Mouse (Mus musculus) spleen, postnatal 36 days (tissue): ENCODE results near the gene Akt1.
A peak's percentile ranks its signal among the peaks of the same experiment; 100 is the strongest.

ENCODE experiments used
- DNase-seq, 2 experiments: peaks; one replicate each; pipeline ENCODE4 v3.0.0; 2022; ENCODE audit warnings: low spot score in 2 of 2, mixed read lengths in 1 of 2

The Akt1 gene

DNA sequence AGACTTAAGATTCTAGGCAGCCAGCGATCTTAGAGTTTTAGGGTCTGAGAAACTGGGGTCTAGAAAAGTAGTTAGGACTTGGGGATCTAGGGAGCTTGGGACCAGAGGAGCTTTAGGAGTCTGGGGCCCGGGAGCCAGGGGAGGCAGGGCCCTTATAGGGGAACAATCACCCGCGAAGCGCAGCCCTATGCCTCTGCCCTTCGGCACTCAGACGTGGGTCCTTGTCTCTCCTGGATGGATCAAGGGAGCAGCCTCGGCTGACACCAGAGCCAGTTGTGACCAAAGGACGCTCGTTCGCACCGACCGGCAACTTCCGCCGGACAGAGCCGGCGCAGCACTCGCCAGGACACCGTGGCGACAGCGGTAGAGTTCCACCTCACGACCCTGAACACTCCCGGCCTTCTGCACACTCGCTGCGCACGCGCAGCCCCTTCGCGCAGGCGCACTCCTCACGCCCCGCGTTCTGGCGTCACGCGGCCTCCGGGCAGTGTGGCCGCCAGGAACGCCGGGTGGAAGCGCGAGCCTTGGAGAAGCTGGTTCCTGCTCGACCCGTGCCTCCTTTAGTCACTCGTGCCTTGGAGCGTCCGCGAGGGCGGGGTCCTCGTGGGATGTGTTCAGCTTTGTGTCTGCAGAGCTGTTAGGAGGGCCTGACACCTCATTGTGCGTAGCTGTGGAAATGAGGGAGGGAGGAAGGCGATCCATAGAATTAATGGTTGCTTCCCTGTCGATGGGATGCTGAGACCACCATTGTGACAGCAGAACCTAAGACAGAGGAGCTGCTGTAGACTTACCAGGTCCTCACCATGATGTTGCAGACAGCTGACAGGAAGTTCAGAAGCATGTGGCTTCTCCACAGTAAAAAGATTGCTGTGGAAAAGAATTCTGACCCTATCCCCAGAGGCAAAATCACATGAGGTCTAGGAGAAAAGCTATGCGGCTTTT is 18.8 kb upstream of the Akt1 start:
- peak; percentile 89 to 93 for DNase-seq

DNA sequence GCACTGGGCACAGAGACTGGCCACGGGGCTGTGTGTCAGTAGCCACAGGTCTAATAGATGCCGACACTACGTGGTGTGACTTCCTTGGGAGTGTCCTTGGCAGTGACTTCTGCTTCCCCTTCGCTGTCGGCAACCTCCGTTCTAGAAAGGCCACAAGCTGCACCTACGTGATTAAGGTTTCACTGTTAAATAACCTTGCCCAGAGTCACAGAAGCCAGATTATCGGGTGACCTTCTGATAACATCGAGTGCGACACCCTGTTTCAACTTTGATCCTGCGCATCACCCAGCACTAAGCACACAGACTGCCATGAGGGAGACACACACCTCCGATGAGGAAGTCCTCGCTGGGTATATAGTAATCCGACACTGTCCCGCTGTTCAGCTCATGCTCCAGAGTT is 13.8 kb upstream of the Akt1 start:
- DNase-seq = peak; percentile 32 to 42

DNA sequence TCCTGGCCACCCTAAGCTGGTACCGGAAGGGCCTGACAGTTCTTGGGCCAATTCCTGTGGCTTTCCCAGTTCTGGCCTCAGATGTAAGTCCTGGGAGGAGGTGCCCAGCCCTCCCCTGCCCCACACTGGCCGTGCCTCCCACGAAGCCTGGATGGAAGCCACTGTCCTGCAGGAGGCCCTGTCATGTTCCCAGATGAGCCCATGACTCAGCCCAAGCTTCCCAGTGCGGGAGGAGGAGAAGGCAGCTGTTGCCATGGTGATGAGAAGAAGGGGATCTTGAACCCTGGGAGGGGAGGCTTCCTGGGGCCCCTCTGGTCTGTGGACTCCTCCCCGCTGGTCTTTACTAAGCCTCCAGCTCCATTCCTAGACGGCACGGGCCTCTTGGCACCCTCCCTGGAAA is 8.7 kb upstream of the Akt1 start:
- no peak for DNase-seq

DNA sequence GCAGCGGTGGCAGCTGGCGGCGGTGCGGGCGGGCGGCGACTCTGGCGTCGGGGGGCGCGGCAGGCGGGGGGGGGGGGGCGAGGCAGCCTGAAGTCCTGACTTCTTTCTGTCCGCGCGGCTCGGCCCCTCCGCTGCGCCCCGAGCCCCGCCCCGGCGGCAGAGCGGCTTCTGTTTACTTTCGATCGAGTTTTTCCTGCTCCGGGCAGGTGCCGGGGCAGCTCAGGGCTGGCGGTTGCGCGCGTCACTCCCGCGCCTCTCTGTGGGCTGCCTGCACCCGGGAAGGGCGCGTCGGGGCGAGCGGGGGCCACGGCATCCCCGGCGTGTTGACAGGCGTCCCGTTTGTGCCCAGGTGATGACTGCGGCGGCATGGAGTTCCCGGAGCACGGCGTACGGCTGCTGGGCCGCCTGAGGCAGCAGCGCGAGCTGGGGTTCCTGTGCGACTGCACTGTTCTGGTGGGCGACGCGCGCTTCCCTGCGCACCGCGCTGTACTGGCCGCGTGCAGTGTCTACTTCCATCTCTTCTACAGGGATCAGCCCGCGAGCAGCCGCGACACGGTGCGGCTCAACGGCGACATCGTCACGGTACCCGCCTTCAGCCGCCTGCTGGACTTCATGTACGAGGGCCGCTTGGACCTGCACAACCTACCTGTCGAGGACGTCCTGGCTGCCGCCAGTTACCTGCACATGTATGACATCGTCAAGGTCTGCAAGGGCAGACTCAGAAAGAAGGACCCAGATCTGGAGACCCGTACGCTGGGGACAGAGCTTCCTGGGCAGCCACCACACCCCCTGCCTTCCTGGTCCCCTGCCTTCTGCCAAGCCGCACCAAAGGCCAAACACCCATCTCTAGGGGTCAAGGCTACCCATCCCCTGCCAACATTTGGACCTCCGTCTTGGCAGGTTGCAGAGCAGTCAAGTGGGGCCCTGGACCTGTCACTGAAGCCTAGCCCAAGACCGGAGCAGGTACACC is 4.6 kb upstream of the Akt1 start:
- peak; percentile 30 to 31 for DNase-seq

DNA sequence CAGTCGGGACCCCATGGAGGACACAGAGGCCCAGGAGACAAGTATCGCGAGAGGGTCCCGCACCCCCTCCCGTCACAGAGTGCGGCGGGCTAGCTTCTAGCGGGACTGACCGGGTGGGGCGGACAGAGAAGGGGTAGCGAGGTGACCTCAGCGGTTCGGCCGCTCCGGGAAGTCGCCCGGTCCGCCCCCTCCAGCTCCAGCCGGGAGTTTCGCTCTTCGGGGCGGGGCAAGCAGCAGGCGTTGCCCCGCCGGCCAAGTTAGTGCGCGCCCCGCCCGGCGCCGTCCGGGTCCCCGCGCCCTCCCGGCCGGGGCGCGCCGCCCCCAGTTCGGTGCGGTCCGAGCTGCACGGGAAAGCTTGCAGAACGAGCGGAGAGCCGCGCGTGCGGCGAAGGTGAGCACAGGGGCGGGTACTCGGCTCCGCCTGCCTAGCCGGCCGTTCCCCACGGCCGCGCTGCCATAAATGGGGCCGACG is 3.9 kb upstream of the Akt1 start, which contains the start of gene Zbtb42:
Gene Zbtb42 (plus strand): TSS at position 274 of the 472 bp plus-strand sequence.
- peak; percentile 24 to 25 for DNase-seq

DNA sequence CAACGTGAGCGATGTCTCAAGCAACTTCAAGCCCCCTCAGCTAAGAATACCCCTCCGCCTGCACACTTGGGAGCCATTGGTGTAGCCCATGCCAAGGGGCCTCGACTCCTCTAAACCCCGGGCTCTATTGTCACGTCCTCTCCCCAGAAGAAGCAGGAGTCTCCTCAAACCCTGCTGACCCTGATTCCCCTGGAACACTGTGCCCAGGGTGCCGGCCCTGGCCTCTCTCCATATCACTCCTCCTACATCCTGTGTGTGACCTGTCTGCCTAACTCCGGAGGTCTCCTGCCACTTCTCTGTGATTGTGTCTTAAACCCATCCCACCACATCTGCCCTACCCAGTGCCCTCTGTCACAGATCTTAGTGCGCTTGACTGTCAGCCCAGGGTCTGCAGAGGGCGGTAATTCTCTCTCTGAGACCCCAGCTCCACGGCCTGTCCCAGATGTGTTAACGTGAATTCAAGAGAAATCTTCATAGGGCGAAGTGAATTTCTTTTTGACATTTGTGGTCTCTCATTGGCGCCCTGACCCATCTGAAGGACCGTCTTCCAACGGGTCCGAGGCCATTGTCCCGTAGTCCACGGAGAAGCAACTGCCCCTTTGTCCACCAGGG is 3.4 kb upstream of the Akt1 start:
- DNase-seq = no peak

DNA sequence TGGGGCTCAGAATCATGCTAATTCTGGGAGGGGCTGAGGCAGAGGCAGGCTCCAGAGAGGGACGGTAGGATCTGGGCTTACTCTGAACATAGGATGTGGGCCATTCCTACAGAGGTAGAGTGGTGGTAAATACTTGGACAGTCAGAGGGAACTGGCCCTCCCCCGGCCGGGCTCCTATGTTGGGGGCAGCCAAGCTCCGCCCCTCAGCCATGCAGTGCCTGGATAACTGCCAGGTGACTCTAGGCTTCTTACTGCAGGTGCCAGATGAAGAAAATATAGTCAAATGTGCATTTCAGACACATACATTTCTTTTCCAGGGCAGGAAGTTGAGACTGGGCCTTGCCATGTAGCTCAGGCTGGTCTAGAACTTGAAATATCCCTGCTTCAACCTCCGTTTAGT is 2.4 kb upstream of the Akt1 start:
- DNase-seq = no peak

DNA sequence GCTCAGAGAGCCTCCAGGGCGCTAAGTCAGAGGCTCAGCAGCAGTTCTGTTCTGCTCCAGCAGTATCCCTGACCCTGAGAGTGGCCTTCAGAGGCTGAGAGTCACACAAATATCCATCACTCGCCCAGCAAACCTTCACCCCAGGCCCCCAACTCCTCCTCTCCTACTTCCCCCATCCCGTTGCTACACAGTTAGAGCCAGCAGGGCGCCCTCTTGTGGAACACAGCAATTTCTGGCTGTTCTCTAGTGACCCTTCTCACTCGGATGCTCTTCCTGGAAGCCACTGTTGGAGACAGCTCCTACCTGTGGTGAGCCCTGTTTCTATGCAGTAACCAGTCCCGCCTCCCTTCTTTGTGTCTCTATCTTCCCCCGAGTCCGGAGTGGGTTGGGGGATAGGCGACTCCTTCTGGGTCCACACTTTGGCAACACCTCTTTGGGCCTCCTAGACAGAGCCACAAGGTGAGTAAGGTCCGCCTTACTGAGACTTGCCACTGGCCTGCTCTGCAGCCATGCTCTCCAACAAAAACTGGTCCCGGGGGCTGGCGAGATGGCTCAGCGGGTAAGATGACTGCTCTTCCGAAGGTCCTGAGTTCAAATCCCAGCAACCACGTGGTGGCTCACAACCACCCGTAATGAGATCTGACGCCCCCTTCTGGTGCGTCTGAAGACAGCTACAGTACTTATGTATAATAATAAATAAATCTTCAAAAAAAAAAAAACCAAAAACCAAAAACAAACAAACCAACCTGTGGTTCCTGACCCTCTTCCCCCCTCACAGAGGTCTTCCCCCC is 756 bp upstream of the Akt1 start:
- DNase-seq = peak; percentile 75 to 84

DNA sequence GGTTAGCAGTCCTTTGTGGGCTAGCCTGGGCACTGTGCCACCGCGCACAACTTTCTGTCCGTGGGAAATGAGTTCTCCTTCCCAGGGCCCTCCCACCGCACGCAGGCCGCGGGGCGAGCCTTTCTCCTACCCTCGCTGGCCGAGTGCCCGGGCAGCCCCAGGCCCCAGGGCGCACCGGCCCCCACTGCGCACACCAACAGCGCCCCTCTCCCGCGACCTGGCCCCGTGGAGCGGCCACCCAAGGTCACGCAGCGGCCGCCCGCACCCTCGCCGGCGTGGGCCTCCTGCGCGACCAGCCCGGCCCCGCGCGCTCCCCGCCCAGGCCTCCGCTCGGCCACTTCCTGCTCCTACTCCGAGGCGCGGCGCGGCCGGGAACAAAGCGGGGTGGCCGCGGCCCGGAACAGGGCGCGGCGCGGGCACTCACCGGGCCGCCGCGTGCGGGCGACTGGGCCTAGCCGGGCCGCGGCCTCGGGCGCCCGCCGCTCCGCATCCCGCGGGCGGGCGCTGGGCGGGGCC is 1.1 kb downstream of the Akt1 start:
- DNase-seq = peak; percentile 22 to 29

DNA sequence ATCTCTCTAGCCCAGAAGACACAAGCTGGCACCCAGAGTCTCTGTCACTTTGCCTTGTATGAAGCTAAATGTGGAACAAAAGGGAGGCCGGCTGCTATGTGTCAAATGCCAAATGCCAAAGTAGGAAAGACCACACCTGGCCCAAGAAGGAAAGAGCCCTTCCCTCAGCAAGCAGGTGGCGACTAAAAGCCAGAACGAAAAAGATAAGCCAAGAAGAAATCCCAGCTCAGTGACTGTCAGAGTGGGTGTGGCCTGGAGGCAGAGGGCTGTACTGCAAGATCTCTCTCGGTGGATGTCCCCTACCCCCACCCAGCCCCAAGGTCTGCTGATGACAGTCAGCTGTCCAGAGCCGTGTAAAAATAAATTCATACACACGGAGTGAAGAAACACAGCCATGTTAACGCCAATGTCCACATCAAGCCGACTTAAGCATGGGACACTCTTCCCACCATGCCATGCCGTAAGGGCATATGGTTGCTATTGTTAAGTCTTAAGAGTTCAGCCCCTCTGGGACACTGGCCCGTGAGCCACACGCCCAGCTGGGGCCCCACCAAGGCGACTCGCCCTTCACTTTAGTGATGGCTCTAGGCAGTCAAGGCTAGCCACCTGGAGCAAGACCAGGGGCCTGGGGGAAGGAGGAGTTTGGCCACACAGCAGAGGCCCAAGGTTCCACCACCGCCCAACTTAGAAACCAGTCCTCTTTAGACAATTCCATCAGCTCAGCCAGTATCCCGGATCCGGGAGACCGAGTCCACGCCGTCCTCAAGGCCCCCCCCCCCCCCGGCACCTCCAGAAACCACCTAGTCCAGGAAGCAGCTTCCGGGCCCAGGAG is 1.7 kb downstream of the Akt1 start:
- DNase-seq = peak; percentile 17 to 36

DNA sequence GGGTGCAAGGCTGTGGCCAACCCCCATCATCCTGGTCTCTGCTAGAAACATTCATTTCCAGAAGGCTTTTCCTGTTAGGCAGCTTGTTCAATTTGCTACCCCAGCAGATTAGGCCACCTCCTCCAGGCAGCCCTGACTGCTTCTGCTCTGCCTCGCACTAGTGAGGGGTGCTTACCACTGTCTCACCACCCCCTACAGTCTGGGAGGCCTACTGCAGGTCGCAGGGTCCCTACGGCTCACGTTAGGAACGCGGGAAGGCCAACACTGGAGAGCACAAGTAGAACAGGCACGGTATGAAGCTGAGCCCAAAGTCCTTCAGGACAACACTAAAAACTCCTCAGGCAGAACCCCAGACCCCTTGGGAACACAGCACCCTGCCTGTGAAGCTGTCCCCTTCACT is 2.8 kb downstream of the Akt1 start:
- no peak for DNase-seq

DNA sequence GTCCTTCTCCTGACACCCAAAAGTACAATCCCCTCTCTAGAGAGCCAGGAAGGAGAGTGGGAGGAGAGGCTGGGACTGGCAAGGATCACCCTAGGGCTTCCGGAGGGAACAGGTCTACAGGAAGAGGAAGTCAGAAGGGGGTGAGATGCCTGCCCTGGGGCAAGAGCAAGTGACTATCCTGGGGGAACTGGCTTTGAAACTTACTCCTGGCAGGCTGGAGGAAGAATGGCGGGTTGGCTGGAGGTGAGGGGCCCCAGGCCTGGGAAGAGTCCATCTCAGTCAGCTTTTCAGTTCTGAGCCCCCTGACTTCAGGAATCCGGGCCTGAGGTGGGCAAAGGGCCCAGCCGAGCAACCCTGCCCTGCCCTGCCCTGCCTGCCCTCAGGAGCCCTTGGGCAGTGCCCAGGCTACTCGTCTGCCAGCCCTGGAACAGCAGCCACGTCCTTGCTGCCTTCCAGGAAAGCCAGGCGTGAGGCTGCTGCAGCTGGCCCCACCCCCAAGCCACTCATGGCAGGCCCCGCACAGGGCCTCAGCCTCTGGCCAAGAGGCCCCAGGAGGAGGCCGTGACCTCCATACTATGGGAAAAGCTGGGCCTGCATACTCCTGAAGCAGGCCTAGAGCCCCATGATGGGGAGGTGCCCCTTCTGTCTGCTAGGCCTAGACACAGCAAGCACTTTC is 3.8 kb downstream of the Akt1 start:
- no peak for DNase-seq

DNA sequence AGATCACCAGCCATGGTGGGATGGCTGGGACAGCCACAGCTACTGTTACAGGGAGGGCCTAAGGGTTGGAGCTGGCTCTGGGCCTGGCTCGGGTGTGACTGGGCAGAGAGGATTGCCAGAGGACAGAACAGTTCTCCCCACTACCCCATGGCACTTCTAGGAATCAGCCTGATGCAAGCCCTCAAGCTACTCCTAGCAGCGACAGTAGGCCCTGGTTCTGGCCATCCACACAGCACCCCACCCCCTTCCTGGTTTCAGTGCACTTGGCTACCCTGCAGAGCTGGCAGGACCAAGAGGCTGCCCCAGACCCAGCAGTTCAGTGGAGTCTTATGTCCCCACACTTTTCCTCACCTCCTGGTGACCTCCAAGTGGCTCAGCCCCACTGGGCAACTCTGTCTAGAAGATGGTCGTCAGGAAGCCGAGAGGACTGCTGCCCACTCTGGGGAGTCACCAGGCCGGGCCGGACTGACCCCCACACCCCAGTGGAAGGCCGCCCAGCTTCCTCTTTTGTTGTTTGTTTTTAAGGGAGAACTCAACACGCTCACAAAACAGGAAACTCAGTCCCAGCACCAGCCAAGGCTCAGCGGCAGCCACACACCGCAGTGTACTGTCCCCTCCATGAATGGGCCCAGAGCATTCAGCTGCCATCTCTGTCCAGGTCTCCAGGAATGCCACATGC is 6.9 kb downstream of the Akt1 start:
- DNase-seq = peak in 1 of 2 experiments; percentile 33

DNA sequence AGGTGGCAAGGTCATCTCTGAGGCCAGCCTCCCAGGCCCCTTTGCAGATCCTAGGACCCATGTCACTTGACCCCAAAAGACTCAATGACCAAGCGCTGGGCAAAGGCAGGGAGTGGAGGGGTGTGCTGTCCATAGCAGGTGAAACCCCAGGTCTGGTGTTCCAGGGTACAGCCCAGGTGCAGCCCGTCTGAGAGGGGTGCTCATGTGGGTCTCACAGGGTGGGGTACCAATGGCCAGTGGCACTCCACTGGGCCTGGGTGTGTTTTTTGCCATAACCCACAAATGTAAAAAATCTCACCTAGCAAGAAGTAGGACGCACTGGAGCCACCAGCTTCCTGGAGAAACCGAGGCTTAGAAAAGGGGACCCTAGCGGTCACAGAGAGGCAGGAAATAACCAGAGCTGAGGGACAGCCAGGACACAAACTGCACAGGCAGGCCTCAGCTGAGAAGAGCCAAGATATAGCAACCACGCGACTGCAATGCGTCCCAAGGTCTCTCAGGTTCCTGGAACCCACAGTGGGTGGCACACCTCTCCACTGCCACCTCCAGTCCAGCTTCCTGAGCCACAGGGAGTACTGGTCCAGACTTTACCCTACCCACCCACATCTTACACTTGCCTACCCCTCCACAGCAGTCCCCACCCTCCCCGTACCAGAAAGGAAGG is 8.7 kb downstream of the Akt1 start:
- no peak for DNase-seq

DNA sequence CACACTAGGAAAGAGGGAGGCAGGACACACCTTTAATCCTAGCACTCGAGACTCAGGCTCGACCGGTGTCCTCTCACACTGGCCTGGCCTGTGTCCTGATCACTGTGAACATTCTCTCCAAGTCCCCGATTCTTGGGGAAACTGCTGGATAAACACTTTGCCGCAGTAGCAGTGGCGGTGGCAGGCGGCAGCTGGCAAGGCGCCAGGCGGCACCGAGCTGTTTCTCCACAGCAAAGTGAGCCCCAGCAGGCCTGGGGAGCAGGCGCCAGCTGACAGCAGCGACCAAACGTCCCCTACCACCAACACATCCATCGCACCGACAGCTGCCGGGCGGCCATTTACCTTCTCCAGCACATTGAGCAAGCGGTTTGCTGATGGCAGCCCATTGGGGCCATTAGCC is 9.2 kb downstream of the Akt1 start:
- no peak for DNase-seq

DNA sequence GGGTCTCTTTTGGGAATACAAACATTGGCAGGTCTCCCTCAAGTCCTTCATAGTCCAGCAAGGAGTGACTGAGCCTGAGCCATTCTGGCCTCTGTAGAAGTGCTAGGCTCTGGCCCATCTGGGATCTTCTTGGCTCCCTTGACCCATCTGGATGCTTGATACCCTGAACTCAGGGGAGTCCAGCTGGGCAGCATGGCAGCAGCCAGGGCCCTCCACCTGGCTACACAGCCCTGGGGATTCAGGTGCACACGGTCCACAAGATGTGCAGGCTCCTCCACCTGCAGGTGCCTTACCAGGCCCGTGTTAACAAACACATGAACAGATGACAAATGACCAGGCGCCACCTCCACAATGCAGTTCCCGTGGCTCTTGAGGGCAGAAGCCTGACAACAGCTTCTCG is 10.0 kb downstream of the Akt1 start:
- no peak for DNase-seq

DNA sequence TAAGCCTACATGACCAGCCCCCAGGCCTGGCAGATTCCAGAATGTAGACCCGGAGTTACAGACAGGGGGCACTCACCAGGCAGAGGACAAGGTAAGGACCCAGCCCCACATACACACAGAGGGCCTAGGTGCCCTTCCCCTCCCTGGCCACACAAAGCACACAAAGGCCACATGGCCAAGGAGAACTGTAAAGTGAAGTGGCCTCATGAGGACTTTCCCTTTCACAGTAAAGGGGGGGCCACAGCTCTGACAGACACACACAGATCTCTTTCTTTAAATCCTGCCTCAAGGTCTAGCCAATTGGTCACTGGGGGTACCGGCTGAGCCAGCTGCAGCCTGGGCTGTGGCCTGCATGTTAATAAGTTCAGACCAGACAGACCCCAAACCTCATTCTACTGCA is 10.6 kb downstream of the Akt1 start:
- no peak for DNase-seq

DNA sequence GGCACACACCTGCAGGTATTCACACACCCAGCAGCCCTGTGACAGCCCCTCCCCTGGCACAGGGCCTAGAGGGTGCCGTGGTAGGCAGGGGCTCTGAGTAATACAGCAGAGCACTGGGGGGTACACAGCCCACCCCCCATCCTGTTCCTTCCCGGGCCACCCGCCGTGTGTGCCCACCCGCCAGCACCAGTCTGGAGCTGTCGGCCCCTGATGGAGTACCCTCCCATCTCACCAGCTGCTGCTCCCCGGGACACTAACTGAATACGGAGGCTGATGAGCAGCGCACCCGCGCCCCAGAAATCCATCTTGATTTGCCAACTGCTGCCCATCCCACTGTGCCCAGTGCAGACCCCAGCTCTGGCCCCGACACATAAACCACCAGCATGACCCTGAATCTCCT is 11.0 kb downstream of the Akt1 start:
- DNase-seq = no peak
